Mouse (Mus musculus) limb, embryonic 15.5 days (tissue): ENCODE measurements around the gene Fam210b. TPM values are rescaled to one million over a fixed set of nuclear protein-coding genes. Genes with fewer than 3 reads are reported as not detected.
A peak's percentile ranks its signal among the peaks of the same experiment; 100 is the strongest.

Experiments used
- ATAC-seq: fragments of 200-750 bp; cut with Nextera tagmentation; 2 replicates; pipeline ENCODE4 v1.8.0; 2017; ENCODE audit warnings: low read depth, moderate TSS enrichment; ENCODE audit not compliant: insufficient number of reproducible peaks, low FRiP score, low TSS enrichment
- H3K27ac ChIP-seq: fragments of 300-500 bp; sonication (generic); 2 replicates; pipeline ENCODE4 v1.5.1; 2015; ENCODE audit warnings: moderate library complexity, mild to moderate bottlenecking, inconsistent platforms
- H3K27me3 ChIP-seq: fragments of 300-500 bp; sonication (generic); 2 replicates; pipeline ENCODE4 v1.6.1; 2015; ENCODE audit warnings: inconsistent platforms
- H3K36me3 ChIP-seq: fragments of 300-500 bp; sonication (generic); 2 replicates; pipeline ENCODE4 v1.6.1; 2015; ENCODE audit warnings: inconsistent platforms
- H3K4me1 ChIP-seq: fragments of 300-500 bp; sonication (generic); 2 replicates; pipeline ENCODE4 v1.6.1; 2015; ENCODE audit warnings: inconsistent platforms
- H3K4me2 ChIP-seq: fragments of 300-500 bp; sonication (generic); 2 replicates; pipeline ENCODE4 v1.6.1; 2015; ENCODE audit warnings: mild to moderate bottlenecking, inconsistent platforms
- H3K4me3 ChIP-seq: fragments of 300-500 bp; sonication (generic); 2 replicates; pipeline ENCODE4 v1.5.1; 2015; ENCODE audit warnings: mild to moderate bottlenecking, inconsistent platforms
- H3K9ac ChIP-seq: fragments of 300-500 bp; sonication (generic); 2 replicates; pipeline ENCODE4 v1.6.1; 2015; ENCODE audit warnings: inconsistent platforms
- H3K9me3 ChIP-seq: fragments of 300-500 bp; sonication (generic); 2 replicates; pipeline ENCODE4 v1.6.1; 2016; ENCODE audit warnings: inconsistent platforms
- WGBS: fragments of 180-500 bp; shearing (Covaris S2); methylation state at CpG from one replicate; pipeline ENCODE4 v1.1.7; 2015; 5-methylcytosine and 5-hydroxymethylcytosine counted together
- polyA plus RNA-seq: library from polyadenylated mRNA; unstranded; fragments of >200 nt; fragmentation: Nextera tagmentation; extraction: Ambion mirVana; gene quantifications from 2 replicates; pipeline ENCODE4 v1.2.1, GENCODE M21; 2015

Fam210b gene
- polyA plus RNA-seq, 1 experiment from 2014 or later = 16.8 TPM

DNA sequence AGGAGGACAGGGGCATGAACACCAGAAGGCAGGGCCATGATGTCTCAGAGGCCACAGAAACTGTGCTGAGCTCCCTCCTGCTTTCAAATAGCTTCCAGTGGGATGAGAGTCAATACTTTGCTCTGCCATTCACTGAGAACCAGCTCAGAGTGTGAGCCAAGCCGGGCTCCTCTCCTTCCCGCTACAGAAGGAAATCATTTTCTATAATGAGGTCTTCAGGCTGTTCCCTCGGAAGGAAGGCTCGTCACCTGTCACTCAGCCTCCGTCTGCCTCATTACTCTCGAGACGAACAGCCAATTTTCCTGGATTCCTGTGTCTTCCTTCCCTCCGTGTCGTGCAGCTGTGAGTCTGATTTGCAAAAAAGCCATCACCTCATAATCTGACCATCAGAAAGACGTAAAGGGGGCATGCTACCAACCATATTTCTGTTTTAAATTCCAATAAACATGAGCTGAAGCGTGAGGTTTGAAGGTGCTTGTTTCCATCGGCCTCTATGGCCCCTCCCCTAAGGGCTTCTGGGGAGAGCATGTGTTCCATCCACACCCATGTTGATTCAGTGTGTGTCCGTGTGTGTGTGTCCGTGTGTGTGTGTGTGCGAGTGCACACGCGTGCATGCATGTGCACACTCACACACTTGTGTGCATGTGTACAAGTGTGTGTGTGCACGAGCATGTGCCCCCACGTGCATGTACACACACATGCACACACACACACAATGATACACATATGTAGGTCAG, 7.0 kb upstream of the Fam210b start:
- ATAC-seq = no peak
- no peaks in the 10 kb centered on the region for H3K36me3 ChIP-seq
- no peak overlapping the region for H3K4me2 ChIP-seq
- no peak overlapping the region for H3K9ac ChIP-seq
- 0 out of 2 replicates have a peak, but pooled peaks cover 2% of the 10 kb centered on the region for H3K9me3 ChIP-seq
- H3K27me3 ChIP-seq = no peaks in the 10 kb centered on the region
- H3K4me1 ChIP-seq = no peaks in the 10 kb centered on the region
- no peak overlapping the region for H3K4me3 ChIP-seq
- no peak overlapping the region for H3K27ac ChIP-seq
- WGBS = 49% methylated on average over 19 of the region's 19 CpGs

DNA sequence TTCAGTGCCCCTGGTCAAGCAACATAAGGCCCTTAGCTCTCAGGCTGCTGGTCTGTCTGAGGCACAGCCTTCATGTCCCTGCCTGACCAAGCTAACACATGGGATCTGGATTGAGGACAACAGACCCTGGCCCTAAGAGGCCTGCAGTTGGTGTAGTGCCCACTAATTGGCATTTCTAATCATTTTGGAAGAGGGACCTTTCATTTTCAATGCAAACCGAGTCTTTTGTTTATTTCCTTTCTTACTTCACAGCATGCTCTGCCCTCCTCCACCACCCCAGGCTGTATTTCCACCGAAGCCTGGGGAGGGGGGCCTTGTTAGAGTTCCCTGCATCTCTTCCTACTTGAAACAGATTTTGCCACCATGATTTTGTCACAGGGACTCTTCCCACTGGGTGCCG, 4.4 kb upstream of the Fam210b start:
- Histone ChIP-seq H3K9me3 (0 out of 2 replicates have a peak, but pooled peaks cover 2% of the 10 kb centered on the region), H3K36me3 (no peaks in the 10 kb centered on the region), H3K4me3 (no peak overlapping the region), H3K9ac (no peak overlapping the region), H3K27me3 (no peaks in the 10 kb centered on the region), H3K27ac (no peak overlapping the region), H3K4me1 (peaks cover 14% of the 10 kb centered on the region), H3K4me2 (no peak overlapping the region)
- ATAC-seq = no peak
- 51% methylated on average over 3 of the region's 3 CpGs for WGBS

DNA sequence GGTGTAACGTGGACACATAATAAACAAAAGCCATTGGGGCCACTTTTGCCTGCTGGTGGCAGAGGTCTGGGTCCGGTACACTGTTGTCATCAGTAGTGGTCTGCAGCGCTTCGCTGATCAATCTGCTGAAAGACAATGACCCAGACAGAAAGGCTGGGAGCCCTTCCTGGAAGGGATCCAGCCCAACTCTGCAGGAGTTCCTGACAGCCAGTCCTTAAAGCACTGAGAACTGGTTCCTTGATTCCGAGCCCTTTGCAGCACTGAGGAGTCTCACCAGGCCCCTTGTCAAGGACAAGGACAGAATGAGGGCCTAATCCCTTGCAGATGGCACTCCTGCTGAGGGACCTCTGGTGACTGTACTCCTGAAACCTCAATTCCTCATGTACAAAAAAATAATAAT, 3.8 kb upstream of the Fam210b start:
- Histone ChIP-seq H3K9ac (no peak overlapping the region), H3K4me2 (no peak overlapping the region), H3K4me1 (peaks cover 20% of the 10 kb centered on the region), H3K4me3 (no peak overlapping the region), H3K27me3 (no peaks in the 10 kb centered on the region), H3K36me3 (no peaks in the 10 kb centered on the region), H3K9me3 (0 out of 2 replicates have a peak, but pooled peaks cover 2% of the 10 kb centered on the region), H3K27ac (no peak overlapping the region)
- no peak for ATAC-seq
- 55% methylated on average over 5 of the region's 5 CpGs for WGBS

DNA sequence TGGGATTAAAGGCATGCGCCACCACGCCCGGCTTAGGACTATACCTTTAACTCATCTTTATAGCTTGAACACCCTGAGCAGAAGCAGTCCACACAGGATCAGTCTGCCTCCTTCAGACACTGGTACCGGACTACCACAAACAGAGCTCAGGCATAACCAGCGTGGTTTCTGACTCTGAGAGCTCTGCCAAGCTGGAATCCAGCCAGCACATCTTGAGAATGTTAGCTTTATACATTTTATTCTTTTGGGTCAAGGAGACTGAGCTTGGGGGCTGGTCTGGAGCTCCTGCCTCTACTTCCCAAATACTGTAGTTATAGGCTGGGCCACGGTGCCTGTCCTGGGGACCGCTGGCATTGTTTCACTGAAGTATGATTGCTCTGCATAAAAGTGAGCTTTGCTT, 1.6 kb upstream of the Fam210b start:
- Histone ChIP-seq H3K9me3 (0 out of 2 replicates have a peak, but pooled peaks cover 2% of the 10 kb centered on the region), H3K27me3 (no peaks in the 10 kb centered on the region), H3K4me3 (no peak overlapping the region), H3K27ac (no peak overlapping the region), H3K4me2 (no peak overlapping the region), H3K9ac (no peak overlapping the region), H3K4me1 (peaks cover 24% of the 10 kb centered on the region), H3K36me3 (no peaks in the 10 kb centered on the region)
- 72% methylated on average over 7 of the region's 7 CpGs for WGBS
- ATAC-seq = no peak

DNA sequence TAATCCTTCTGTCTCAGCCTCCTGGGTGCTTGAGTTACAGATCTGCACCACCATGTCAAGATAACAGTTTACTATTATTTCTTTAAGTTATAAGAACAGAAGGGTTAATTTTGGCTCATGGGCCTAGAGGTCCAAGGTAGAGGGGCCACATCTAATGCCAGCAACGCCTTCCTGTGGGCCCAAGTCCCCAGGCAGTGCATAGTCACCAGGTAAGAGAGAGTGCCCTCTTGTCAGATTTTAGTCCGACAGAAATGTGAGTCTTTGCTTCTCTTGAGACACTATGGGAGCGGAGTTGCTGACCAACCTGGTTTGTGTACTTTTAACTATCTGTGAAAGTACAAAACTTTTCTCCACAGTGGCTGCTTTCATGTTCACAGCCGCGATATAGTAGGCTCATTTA, 696 bp upstream of the Fam210b start:
- Histone ChIP-seq H3K27me3 (no peaks in the 10 kb centered on the region), H3K4me3 (peak overlapping the region; percentile 64), H3K4me1 (peaks cover 24% of the 10 kb centered on the region), H3K27ac (peak overlapping the region; percentile 67), H3K9ac (no peak overlapping the region), H3K9me3 (0 out of 2 replicates have a peak, but pooled peaks cover 2% of the 10 kb centered on the region), H3K4me2 (peak overlapping the region; percentile 95), H3K36me3 (no peaks in the 10 kb centered on the region)
- 27% methylated on average over 5 of the region's 5 CpGs for WGBS
- no peak for ATAC-seq

DNA sequence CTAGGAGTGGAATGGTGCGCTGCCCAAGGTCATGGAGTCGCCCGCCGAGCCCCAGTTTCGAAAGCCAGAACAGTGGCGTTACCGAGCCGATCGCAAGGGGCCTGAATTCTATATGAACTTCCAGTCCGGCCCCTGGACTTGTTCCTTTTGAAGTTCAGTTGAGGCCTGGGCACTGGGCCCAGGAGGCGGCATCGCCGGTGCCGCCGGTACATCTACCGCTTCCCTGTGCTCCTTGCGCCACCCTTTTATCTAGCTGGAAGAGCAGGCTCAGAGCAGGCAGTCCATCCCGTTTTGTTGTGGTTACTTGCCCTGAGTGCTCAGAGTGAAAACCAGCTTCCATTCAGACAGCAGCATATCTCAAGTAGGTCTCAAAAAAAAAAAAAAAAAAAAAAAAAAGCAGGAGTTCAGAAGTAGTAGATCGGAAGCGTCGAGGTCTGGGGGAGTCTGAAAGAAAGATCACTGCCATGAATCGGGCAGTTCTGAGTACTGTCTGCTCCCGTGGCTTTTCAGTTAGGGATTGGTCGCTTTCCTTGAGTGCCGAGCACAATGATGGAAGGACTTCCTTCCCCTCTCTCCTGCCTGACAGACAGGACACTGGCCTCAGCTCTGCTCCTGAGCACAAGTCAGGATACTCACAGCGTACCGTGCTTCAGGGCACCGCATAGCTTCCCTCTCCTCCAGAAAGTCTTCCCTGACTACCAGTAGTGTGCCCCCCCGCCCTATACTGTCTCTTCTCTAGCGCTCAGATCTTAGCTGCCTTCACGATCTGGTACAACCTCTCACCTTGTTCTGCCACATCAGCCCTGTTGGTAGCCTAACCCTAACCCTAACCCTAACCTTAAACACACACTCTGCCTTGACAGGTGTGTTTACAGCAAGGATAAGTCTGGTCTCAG, 917 bp downstream of the Fam210b start:
- WGBS = 9% methylated on average over 31 of the region's 31 CpGs
- Histone ChIP-seq H3K4me2 (peak overlapping the region; percentile 95), H3K4me1 (peaks cover 24% of the 10 kb centered on the region), H3K9me3 (0 out of 2 replicates have a peak, but pooled peaks cover 2% of the 10 kb centered on the region), H3K4me3 (peak overlapping the region; percentile 64), H3K9ac (no peak overlapping the region; the same call in 1 of the 2 replicates), H3K27ac (0 out of 2 replicates have a peak overlapping the region, but pooled peaks have one; percentile 51), H3K27me3 (no peaks in the 10 kb centered on the region), H3K36me3 (no peaks in the 10 kb centered on the region)
- no peak for ATAC-seq

DNA sequence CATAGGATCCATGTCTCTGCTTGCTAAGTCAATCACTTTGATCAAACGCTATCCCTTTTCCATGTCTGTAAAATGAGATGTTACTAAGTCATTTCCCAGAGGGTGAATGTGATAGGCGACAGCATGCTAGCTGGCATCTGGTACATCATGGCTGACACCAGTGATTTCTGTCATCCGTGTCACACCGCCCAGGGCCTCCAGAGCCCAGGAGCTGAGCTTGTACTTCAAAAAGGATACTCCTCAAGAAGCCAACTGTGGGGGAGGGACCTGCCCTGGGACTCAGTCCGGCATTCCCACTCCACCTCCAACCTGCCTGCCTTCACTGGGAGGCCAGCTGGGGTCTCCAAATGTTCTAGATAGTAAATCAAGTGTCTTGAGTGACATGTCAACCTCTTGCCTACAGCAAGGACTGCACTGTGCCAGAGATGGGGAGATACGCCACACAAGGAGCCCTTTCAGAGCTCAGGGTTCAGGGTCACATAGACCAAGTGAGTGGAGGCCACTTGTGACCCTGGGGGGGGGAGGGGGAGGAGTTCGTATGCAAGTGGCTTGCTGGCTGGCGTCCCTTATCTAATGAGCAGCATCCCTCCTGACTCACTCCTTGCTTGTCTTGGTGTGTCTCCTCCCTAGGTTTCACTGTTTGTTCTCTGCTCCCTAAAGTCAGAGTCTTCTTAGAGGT, 1.7 kb downstream of the Fam210b start:
- WGBS = 65% methylated on average over 8 of the region's 8 CpGs
- H3K4me2 ChIP-seq = no peak overlapping the region
- H3K27ac ChIP-seq = no peak overlapping the region
- H3K27me3 ChIP-seq = no peaks in the 10 kb centered on the region
- H3K4me3 ChIP-seq = no peak overlapping the region
- H3K4me1 ChIP-seq = peaks cover 24% of the 10 kb centered on the region
- H3K36me3 ChIP-seq = no peaks in the 10 kb centered on the region
- no peak for ATAC-seq
- H3K9me3 ChIP-seq = 0 out of 2 replicates have a peak, but pooled peaks cover 2% of the 10 kb centered on the region
- H3K9ac ChIP-seq = no peak overlapping the region

DNA sequence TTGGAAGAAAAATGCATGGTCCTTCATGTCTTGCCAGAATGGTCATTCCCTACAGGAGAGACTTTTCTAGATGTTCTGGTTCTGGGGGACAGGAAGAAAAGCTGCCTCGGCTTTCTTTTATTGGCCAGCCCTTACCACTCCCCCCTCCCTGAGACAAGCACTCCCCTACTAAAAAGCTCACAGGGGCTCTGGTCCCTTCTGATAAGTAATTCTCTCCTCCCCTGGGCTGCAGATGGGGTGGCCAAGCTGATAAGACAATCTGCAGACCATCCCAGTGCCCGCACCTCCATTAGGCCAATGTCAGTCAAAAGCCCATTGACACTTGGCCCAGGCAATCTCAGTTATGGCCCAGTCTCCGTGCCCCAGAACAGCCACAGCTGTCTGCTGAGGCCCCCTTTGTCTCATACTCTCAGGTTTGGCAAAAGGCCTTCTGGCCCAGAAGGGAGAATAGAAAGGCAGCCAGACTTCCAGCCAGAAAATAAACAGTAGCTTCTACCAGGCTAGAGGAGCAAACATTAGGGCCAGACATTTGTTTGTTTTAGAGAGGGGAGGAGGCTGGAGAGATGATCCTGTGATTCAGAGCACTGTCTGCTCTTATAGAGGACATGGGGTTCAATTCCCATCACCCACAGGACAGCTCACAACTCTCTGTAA, 3.1 kb downstream of the Fam210b start:
- peaks cover 24% of the 10 kb centered on the region for H3K4me1 ChIP-seq
- ATAC-seq = no peak

DNA sequence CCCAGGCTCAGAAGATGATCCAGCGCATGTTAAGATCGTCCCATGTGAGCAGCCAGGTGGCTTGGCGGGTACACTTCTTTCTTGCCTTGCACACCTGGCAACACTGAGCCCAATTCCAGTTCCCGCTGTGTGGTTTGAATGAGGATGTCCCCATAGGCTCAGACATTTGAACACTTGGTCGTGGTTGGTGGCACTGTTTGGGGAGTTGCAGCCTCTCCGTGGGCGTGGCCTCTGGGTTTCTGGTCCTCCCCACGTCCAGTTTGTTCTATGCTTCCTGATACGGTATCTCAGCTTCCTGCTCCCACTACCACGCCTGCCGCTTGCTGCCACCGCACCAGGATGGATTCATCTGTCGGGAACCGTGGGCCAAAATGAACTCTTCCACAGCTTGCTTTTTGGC, 4.4 kb downstream of the Fam210b start:
- Histone ChIP-seq H3K4me1 (peaks cover 14% of the 10 kb centered on the region), H3K4me3 (no peak overlapping the region), H3K4me2 (no peak overlapping the region), H3K36me3 (peaks cover 11% of the 10 kb centered on the region), H3K9me3 (no peaks in the 10 kb centered on the region), H3K27ac (no peak overlapping the region), H3K27me3 (no peaks in the 10 kb centered on the region), H3K9ac (no peak overlapping the region)
- WGBS = 77% methylated on average over 14 of the region's 14 CpGs
- no peak for ATAC-seq

More for the DNA sequence above, 3.1 kb downstream of the Fam210b start:
- Histone ChIP-seq H3K27me3 (no peaks in the 10 kb centered on the region), H3K36me3 (peaks cover 5% of the 10 kb centered on the region; the same call in 1 of the 2 replicates), H3K27ac (no peak overlapping the region), H3K4me3 (no peak overlapping the region), H3K9ac (no peak overlapping the region), H3K9me3 (no peaks in the 10 kb centered on the region), H3K4me2 (no peak overlapping the region)
- WGBS = 39% methylated on average over 3 of the region's 3 CpGs

DNA sequence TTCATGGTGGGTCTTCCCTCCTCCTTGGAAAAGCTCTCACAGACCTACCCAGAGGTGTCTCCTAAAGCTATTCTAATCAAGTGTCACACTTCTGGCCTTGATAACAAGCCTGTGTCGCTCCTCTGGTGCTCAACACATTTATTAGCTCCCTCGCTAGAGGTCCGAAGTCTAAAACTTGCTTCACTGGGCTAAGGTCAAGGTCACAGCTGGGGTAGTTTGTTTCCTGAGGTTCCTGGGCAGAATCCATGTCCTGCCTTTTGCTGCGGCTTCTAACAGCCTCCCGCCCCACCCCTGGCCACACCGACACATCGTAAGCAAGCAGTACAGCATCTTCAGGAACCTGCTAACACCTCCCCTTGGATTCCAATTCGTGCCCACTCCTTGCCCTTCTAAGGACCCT, 5.4 kb downstream of the Fam210b start:
- Histone ChIP-seq H3K27me3 (no peaks in the 10 kb centered on the region), H3K4me2 (no peak overlapping the region), H3K9ac (no peak overlapping the region), H3K27ac (no peak overlapping the region), H3K9me3 (no peaks in the 10 kb centered on the region), H3K4me3 (no peak overlapping the region), H3K36me3 (peaks cover 21% of the 10 kb centered on the region), H3K4me1 (peaks cover 12% of the 10 kb centered on the region; the same call in 1 of the 2 replicates)
- no peak for ATAC-seq
- WGBS = 62% methylated on average over 8 of the region's 8 CpGs

DNA sequence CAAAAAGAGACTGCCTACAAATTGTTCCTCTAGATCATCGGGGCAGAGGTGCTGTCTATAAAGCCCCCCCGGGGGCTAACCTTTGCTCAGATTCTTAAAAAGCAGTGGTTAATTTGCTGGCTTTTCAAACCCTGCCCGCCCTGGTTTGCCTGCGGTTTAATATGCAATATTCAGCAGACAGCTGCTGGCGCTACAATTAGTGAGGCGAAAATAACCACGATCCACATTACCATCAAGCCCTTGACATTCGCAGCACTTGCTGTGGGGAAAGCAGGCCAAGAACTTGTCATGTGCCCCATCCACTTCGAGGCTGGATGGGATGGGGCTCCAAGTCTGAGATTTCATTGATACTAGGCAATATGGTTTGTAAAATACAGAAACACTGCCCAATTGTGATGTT, 7.9 kb downstream of the Fam210b start:
- WGBS = 68% methylated on average over 9 of the region's 9 CpGs
- Histone ChIP-seq H3K4me3 (no peak overlapping the region), H3K27ac (no peak overlapping the region), H3K4me1 (peaks cover 4% of the 10 kb centered on the region; the same call in 1 of the 2 replicates), H3K9ac (no peak overlapping the region), H3K27me3 (no peaks in the 10 kb centered on the region), H3K4me2 (no peak overlapping the region), H3K9me3 (no peaks in the 10 kb centered on the region), H3K36me3 (peaks cover 44% of the 10 kb centered on the region)
- no peak for ATAC-seq
